Mouse (Mus musculus): ENCODE measurements around the gene Hip1r. TPM values are rescaled to one million over a fixed set of nuclear protein-coding genes. Genes with fewer than 3 reads are reported as not detected.

Gene Hip1r
- polyA plus RNA-seq, 1 experiment from 2014 or later = 4.2 TPM

DNA sequence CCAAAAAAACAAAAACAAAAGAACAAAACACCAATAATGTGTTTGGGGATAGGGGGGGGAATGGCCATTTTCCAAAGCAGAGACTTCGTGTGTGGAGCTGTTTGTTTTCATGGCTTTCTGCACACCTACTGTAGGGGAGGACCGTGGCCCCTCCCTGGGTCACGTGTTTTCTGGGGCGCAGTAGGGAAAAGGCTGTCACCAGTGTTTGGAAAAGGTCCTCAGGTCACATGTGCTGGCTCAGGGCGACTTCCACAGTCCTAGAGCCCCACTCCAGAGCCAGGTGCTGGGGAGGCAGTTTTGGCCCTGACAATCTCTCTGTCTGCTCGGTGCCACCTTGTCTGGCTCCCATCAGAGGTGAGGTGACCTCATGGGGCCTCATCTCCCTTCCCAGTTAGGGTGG is 22.0 kb downstream of the Hip1r start:
- Histone ChIP-seq H3K4me3 (ENCODE audit: low read depth, low read length) (no peak overlapping the region), H3K27me3 (ENCODE audit: control insufficient read depth, insufficient read depth, low read length) (no peaks in the 10 kb centered on the region), H3K9me3 (ENCODE audit: control insufficient read depth, low read length) (no peaks in the 10 kb centered on the region), H3K4me2 (ENCODE audit: low read depth, severe bottlenecking) (no peak overlapping the region), H3K36me3 (ENCODE audit: control insufficient read depth, insufficient read depth, low read length) (no peaks in the 10 kb centered on the region), H3K9ac (ENCODE audit: low read length) (no peak overlapping the region), H3K4me1 (ENCODE audit: control insufficient read depth, insufficient read depth, low read length) (no peaks in the 10 kb centered on the region), H3K27ac (replicated peaks; ENCODE audit: low read depth, low read length) (no peak overlapping the region)
- ATAC-seq (ENCODE audit: insufficient number of reproducible peaks, low FRiP score, low TSS enrichment, low read depth) = no peak
- WGBS = 77% methylated on average over 6 of the region's 6 CpGs
- no peak for DNase-seq (ENCODE audit: low spot score)

GRCm38 (mm10) chr5:123996194-123996593 is 22.8 kb downstream of the Hip1r start:
- WGBS = 86% methylated on average over 10 of the region's 10 CpGs
- H3K4me1 ChIP-seq (ENCODE audit: control insufficient read depth, insufficient read depth, low read length) = no peaks in the 10 kb centered on the region
- ATAC-seq (ENCODE audit: insufficient number of reproducible peaks, low FRiP score, low TSS enrichment, low read depth) (no peak), DNase-seq (ENCODE audit: low spot score) (no peak)
- H3K27me3 ChIP-seq (ENCODE audit: control insufficient read depth, insufficient read depth, low read length) = no peaks in the 10 kb centered on the region
- no peak overlapping the region for H3K4me3 ChIP-seq (ENCODE audit: low read depth, low read length)
- H3K4me2 ChIP-seq (ENCODE audit: low read depth, severe bottlenecking) = no peak overlapping the region
- no peaks in the 10 kb centered on the region for H3K9me3 ChIP-seq (ENCODE audit: control insufficient read depth, low read length)
- no peak overlapping the region; the same call in 1 of the 2 replicates for H3K9ac ChIP-seq (ENCODE audit: low read length)
- no peaks in the 10 kb centered on the region for H3K36me3 ChIP-seq (ENCODE audit: control insufficient read depth, insufficient read depth, low read length)
- no peak overlapping the region for H3K27ac ChIP-seq (replicated peaks; ENCODE audit: low read depth, low read length)

DNA sequence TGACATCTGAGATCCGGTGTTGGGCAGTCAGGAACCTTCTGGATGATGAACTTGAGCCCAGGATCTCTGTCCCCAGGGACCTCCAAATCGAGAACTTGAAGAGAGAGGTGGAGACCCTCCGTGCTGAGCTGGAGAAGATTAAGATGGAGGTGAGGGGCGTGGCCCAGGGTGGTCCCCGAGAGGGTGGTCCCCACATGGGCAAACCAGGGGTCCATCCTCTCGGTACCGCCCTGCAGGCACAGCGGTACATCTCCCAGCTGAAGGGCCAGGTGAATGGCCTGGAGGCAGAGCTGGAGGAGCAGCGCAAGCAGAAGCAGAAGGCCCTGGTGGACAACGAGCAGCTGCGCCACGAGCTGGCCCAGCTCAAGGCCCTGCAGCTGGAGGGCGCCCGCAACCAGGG is 23.3 kb downstream of the Hip1r start:
- H3K9me3 ChIP-seq (ENCODE audit: control insufficient read depth, low read length) = no peaks in the 10 kb centered on the region
- no peak overlapping the region for H3K9ac ChIP-seq (ENCODE audit: low read length)
- ATAC-seq (ENCODE audit: insufficient number of reproducible peaks, low FRiP score, low TSS enrichment, low read depth) (no peak), DNase-seq (ENCODE audit: low spot score) (no peak)
- no peaks in the 10 kb centered on the region for H3K4me1 ChIP-seq (ENCODE audit: control insufficient read depth, insufficient read depth, low read length)
- whole genome bisulfite sequencing = 89% methylated on average over 14 of the region's 14 CpGs
- H3K4me2 ChIP-seq (ENCODE audit: low read depth, severe bottlenecking) = no peak overlapping the region
- H3K36me3 ChIP-seq (ENCODE audit: control insufficient read depth, insufficient read depth, low read length) = no peaks in the 10 kb centered on the region
- no peak overlapping the region for H3K27ac ChIP-seq (replicated peaks; ENCODE audit: low read depth, low read length)
- H3K27me3 ChIP-seq (ENCODE audit: control insufficient read depth, insufficient read depth, low read length) = no peaks in the 10 kb centered on the region
- no peak overlapping the region for H3K4me3 ChIP-seq (ENCODE audit: low read depth, low read length)

DNA sequence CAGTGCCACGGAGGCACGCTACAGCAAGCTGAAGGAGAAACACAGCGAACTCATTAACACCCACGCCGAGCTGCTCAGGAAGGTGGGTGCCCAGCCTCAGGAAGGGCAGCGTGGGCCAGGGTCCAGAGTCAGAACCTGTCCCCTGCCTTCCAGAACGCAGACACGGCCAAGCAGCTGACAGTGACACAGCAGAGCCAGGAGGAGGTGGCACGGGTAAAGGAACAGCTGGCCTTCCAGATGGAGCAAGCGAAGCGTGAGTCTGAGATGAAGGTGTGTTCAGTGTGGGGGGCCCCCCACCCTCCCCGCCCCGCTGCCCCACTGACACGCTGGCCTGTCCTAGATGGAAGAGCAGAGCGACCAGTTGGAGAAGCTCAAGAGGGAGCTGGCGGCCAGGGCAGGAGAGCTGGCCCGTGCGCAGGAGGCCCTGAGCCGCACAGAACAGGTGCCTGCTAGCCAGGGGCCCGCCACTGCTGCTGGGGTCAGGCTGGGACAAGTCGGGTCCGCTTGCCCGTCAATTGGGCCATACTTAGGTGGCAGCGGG is 23.9 kb downstream of the Hip1r start:
- Histone ChIP-seq H3K4me1 (ENCODE audit: control insufficient read depth, insufficient read depth, low read length) (no peaks in the 10 kb centered on the region), H3K9ac (ENCODE audit: low read length) (no peak overlapping the region), H3K27ac (replicated peaks; ENCODE audit: low read depth, low read length) (no peak overlapping the region), H3K4me2 (ENCODE audit: low read depth, severe bottlenecking) (0 out of 2 replicates have a peak overlapping the region, but pooled peaks have one; percentile 2), H3K27me3 (ENCODE audit: control insufficient read depth, insufficient read depth, low read length) (no peaks in the 10 kb centered on the region), H3K4me3 (ENCODE audit: low read depth, low read length) (no peak overlapping the region), H3K9me3 (ENCODE audit: control insufficient read depth, low read length) (no peaks in the 10 kb centered on the region), H3K36me3 (ENCODE audit: control insufficient read depth, insufficient read depth, low read length) (no peaks in the 10 kb centered on the region)
- DNase-seq (ENCODE audit: low spot score) = no peak
- 89% methylated on average over 24 of the region's 24 CpGs for WGBS
- no peak for ATAC-seq (ENCODE audit: insufficient number of reproducible peaks, low FRiP score, low TSS enrichment, low read depth)

DNA sequence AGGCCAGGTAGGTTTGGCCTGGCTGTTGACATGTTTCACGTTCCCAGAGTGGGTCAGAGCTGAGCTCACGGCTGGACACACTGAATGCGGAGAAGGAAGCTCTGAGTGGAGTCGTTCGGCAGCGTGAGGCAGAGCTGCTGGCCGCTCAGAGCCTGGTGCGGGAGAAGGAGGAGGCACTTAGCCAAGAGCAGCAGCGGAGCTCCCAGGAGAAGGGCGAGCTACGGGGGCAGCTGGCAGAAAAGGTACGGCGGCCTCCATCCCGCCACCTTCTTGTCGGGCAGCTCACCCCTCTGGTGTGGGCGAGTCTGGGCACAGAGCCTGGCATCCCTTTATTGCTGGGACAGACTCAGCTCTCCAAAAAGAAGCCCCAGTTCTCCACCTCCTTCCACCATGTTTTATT is 24.4 kb downstream of the Hip1r start:
- DNase-seq (ENCODE audit: low spot score) = no peak
- ATAC-seq (ENCODE audit: insufficient number of reproducible peaks, low FRiP score, low TSS enrichment, low read depth) = no peak

GRCm38 (mm10) chr5:123998370-123998769 is 24.9 kb downstream of the Hip1r start:
- Histone ChIP-seq H3K4me1 (ENCODE audit: control insufficient read depth, insufficient read depth, low read length) (no peaks in the 10 kb centered on the region), H3K36me3 (ENCODE audit: control insufficient read depth, insufficient read depth, low read length) (no peaks in the 10 kb centered on the region), H3K4me3 (ENCODE audit: low read depth, low read length) (no peak overlapping the region), H3K27me3 (ENCODE audit: control insufficient read depth, insufficient read depth, low read length) (no peaks in the 10 kb centered on the region), H3K27ac (replicated peaks; ENCODE audit: low read depth, low read length) (no peak overlapping the region), H3K4me2 (ENCODE audit: low read depth, severe bottlenecking) (no peak overlapping the region), H3K9ac (ENCODE audit: low read length) (no peak overlapping the region), H3K9me3 (ENCODE audit: control insufficient read depth, low read length) (no peaks in the 10 kb centered on the region)
- ATAC-seq (ENCODE audit: insufficient number of reproducible peaks, low FRiP score, low TSS enrichment, low read depth) (no peak), DNase-seq (ENCODE audit: low spot score) (no peak)
- WGBS = 85% methylated on average over 10 of the region's 10 CpGs

More for the DNA sequence above, 24.4 kb downstream of the Hip1r start:
- no peaks in the 10 kb centered on the region for H3K9me3 ChIP-seq (ENCODE audit: control insufficient read depth, low read length)
- H3K27me3 ChIP-seq (ENCODE audit: control insufficient read depth, insufficient read depth, low read length) = no peaks in the 10 kb centered on the region
- H3K4me3 ChIP-seq (ENCODE audit: low read depth, low read length) = no peak overlapping the region
- WGBS = 87% methylated on average over 16 of the region's 16 CpGs
- H3K4me1 ChIP-seq (ENCODE audit: control insufficient read depth, insufficient read depth, low read length) = no peaks in the 10 kb centered on the region
- H3K9ac ChIP-seq (ENCODE audit: low read length) = peak overlapping the region; percentile 22; the same call in 1 of the 2 replicates
- H3K27ac ChIP-seq (replicated peaks; ENCODE audit: low read depth, low read length) = no peak overlapping the region
- H3K4me2 ChIP-seq (ENCODE audit: low read depth, severe bottlenecking) = 0 out of 2 replicates have a peak overlapping the region, but pooled peaks have one; percentile 2
- H3K36me3 ChIP-seq (ENCODE audit: control insufficient read depth, insufficient read depth, low read length) = no peaks in the 10 kb centered on the region

GRCm38 (mm10) chr5:124000824-124001223 is 27.4 kb downstream of the Hip1r start:
- peak; percentile 94 for DNase-seq (ENCODE audit: low spot score)
- Histone ChIP-seq H3K9ac (ENCODE audit: low read length) (no peak overlapping the region; the same call in 1 of the 2 replicates), H3K36me3 (ENCODE audit: control insufficient read depth, insufficient read depth, low read length) (peaks cover 8% of the 10 kb centered on the region; the same call in 1 of the 2 replicates), H3K4me2 (ENCODE audit: low read depth, severe bottlenecking) (no peak overlapping the region), H3K4me1 (ENCODE audit: control insufficient read depth, insufficient read depth, low read length) (no peaks in the 10 kb centered on the region), H3K9me3 (ENCODE audit: control insufficient read depth, low read length) (no peaks in the 10 kb centered on the region), H3K27me3 (ENCODE audit: control insufficient read depth, insufficient read depth, low read length) (no peaks in the 10 kb centered on the region), H3K4me3 (ENCODE audit: low read depth, low read length) (no peak overlapping the region), H3K27ac (replicated peaks; ENCODE audit: low read depth, low read length) (no peak overlapping the region)
- 17% methylated on average over 7 of the region's 7 CpGs for WGBS
- ATAC-seq (ENCODE audit: insufficient number of reproducible peaks, low FRiP score, low TSS enrichment, low read depth) = peak; percentile 24; the same call in 1 of the 2 replicates

GRCm38 (mm10) chr5:124001274-124001673 is 27.8 kb downstream of the Hip1r start:
- no peak overlapping the region for H3K27ac ChIP-seq (replicated peaks; ENCODE audit: low read depth, low read length)
- peaks cover 10% of the 10 kb centered on the region; the same call in 1 of the 2 replicates for H3K36me3 ChIP-seq (ENCODE audit: control insufficient read depth, insufficient read depth, low read length)
- H3K4me1 ChIP-seq (ENCODE audit: control insufficient read depth, insufficient read depth, low read length) = no peaks in the 10 kb centered on the region
- no peak overlapping the region; the same call in 1 of the 2 replicates for H3K9ac ChIP-seq (ENCODE audit: low read length)
- DNase-seq (ENCODE audit: low spot score) (no peak), ATAC-seq (ENCODE audit: insufficient number of reproducible peaks, low FRiP score, low TSS enrichment, low read depth) (no peak)
- no peak overlapping the region for H3K4me2 ChIP-seq (ENCODE audit: low read depth, severe bottlenecking)
- H3K27me3 ChIP-seq (ENCODE audit: control insufficient read depth, insufficient read depth, low read length) = no peaks in the 10 kb centered on the region
- 73% methylated on average over 9 of the region's 9 CpGs for WGBS
- no peak overlapping the region for H3K4me3 ChIP-seq (ENCODE audit: low read depth, low read length)
- no peaks in the 10 kb centered on the region for H3K9me3 ChIP-seq (ENCODE audit: control insufficient read depth, low read length)

DNA sequence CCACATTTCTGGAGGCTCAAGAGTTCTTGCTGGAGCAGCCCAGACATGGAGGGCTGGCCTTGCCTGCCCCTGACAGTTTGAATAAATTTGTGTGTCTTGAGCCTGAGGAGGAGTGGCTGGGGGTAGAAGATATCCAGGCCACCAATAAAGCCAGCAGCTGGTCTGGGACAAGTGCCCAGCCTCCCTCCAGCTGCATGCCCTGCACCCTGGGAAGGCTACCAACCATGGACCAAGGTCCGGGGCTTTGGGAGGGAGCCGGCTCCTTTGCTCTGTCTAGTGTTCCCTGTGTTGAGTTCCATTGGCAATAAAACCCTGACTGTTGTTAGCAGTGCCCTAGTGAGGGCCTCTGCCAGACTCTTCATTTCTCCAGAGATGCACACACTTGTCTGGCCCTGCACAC is 29.4 kb downstream of the Hip1r start:
- 67% methylated on average over 2 of the region's 2 CpGs for WGBS
- Histone ChIP-seq H3K4me2 (ENCODE audit: low read depth, severe bottlenecking) (no peak overlapping the region), H3K9ac (ENCODE audit: low read length) (no peak overlapping the region), H3K27me3 (ENCODE audit: control insufficient read depth, insufficient read depth, low read length) (no peaks in the 10 kb centered on the region), H3K4me3 (ENCODE audit: low read depth, low read length) (no peak overlapping the region), H3K9me3 (ENCODE audit: control insufficient read depth, low read length) (no peaks in the 10 kb centered on the region), H3K4me1 (ENCODE audit: control insufficient read depth, insufficient read depth, low read length) (no peaks in the 10 kb centered on the region), H3K36me3 (ENCODE audit: control insufficient read depth, insufficient read depth, low read length) (peaks cover 14% of the 10 kb centered on the region; the same call in 1 of the 2 replicates), H3K27ac (replicated peaks; ENCODE audit: low read depth, low read length) (no peak overlapping the region)
- ATAC-seq (ENCODE audit: insufficient number of reproducible peaks, low FRiP score, low TSS enrichment, low read depth) = no peak
- no peak for DNase-seq (ENCODE audit: low spot score)

All from limb, embryonic 11.5 days (tissue).